ENCODE assay signal across 13 mouse cellular contexts in the genomic region with DNA sequence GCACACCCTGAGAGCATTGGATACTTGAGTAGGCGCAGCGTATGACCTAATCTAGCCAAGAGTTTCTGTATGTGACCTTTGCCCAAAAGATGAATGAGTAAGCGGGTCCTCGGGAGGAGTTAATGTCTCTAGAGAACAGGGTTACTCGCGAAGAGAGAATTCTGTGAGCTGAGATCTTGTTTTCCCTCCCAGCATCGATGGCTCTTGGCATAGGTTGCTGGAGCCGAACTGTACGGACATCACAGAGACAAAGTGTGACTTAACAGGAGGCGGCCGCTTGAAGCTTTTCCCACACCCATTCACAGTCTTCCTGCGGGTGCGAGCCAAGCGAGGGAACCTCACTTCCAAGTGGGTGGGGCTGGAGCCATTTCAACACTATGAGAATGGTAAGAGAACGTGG. TPM values are rescaled to one million over a fixed set of nuclear protein-coding genes. Genes with fewer than 3 reads are reported as not detected.
DNase-seq lines count a peak whose midpoint lies in the region.
"Had no signal": no experiment of that assay in that cellular context is flagged by ENCODE, and none has a peak within 500 bp of the region (broad histone marks: within the 10 kb centered on the region; RNA-seq: fewer than 3 reads in every experiment).

No protein-coding gene starts in this region.

- peak; percentile 98 for DNase-seq in heart, adult 11 months
- no peak for DNase-seq in heart, embryonic 10.5 days (ENCODE audit: low spot score)
- peak; percentile 71 for DNase-seq in right cerebral cortex, adult 18-20 months
- no peak for DNase-seq in right cerebral cortex, postnatal 25 days
- peak; percentile 57 for DNase-seq in heart, postnatal 25 days (ENCODE audit: low spot score)
- peak; percentile 59 for DNase-seq in testis, postnatal 14 days (ENCODE audit: low spot score)
- no peak for DNase-seq in embryo, embryonic 9.5 days (ENCODE audit: extremely low spot score)
- DNase-seq in cerebellum, adult 11-12 months = no peak
- DNase-seq: cerebellum, postnatal 25 days had no signal

- intact Hi-C loops in heart, postnatal 25 days (cut with DNase I) = no loop called here

- H3K4me3 ChIP-seq in heart, embryonic 10.5 days = no peak overlapping the region
- H3K4me3 ChIP-seq: hindbrain, embryonic 15.5 days; liver, embryonic 15.5 days; myocyte had no signal

- no peaks in the 10 kb centered on the region for H3K9me3 ChIP-seq in heart, embryonic 10.5 days
- H3K9me3 ChIP-seq: hindbrain, embryonic 15.5 days; liver, embryonic 15.5 days had no signal

- 94% methylated on average over 15 of the region's 15 CpGs for WGBS in heart, embryonic 10.5 days

- peaks cover 75% of the 10 kb centered on the region for H3K36me3 ChIP-seq in heart, embryonic 10.5 days

- H3K27ac ChIP-seq in heart, embryonic 10.5 days = no peak overlapping the region
- H3K27ac ChIP-seq: hindbrain, embryonic 15.5 days; liver, embryonic 15.5 days had no signal

- peaks cover 29% of the 10 kb centered on the region for H3K4me1 ChIP-seq in heart, embryonic 10.5 days

- H3K27me3 ChIP-seq in heart, embryonic 10.5 days (ENCODE audit: insufficient read depth, poor library complexity, severe bottlenecking) = no peaks in the 10 kb centered on the region
- H3K27me3 ChIP-seq: CH12.LX; hindbrain, embryonic 15.5 days; liver, embryonic 15.5 days had no signal

RNA-seq across cellular contexts. Expression of a gene that starts 10.8 kb away (rescaled TPM):
- 53.7 and 85.6 TPM in 2 replicates for polyA plus RNA-seq in heart, embryonic 10.5 days (2016; fragmentation: Nextera tagmentation; extraction: Ambion mirVana)
- total RNA-seq in heart, postnatal 25 days (2021) = 100 to 1,000 TPM; 153 to 157 TPM

RNA-seq across cellular contexts. Expression of a gene that starts 39.9 kb away (rescaled TPM):
- 44.7 and 56.1 TPM in 2 replicates for polyA plus RNA-seq in heart, embryonic 10.5 days (2016; fragmentation: Nextera tagmentation; extraction: Ambion mirVana)
- 10 to 100 TPM; 65.5 to 74.3 TPM for total RNA-seq in heart, postnatal 25 days (2021)

Comparison
In these comparisons a context has a peak if more than half of its experiments do, and no peak if none do; other contexts are left out.
1. DNase-seq: peak in heart, adult 11 months (single experiment), right cerebral cortex, adult 18-20 months (single experiment), heart, postnatal 25 days (single experiment) and testis, postnatal 14 days (single experiment); none in heart, embryonic 10.5 days (single experiment), right cerebral cortex, postnatal 25 days (single experiment), embryo, embryonic 9.5 days (single experiment) and cerebellum, adult 11-12 months (single experiment).